Mouse (Mus musculus) layer of hippocampus, adult 2 months (tissue): ENCODE measurements around the gene Gm11985. TPM values are rescaled to one million over a fixed set of nuclear protein-coding genes. Genes with fewer than 3 reads are reported as not detected.
"Not testable (repeated sequence)": the region's sequence is repeated elsewhere in the genome, so short reads cannot be mapped to it uniquely, and the experiment has no call there.

Experiments
- DNase-seq, 2 experiments: peaks; one replicate each; pipeline ENCODE4 v3.0.0; 2022; ENCODE audit warnings: low spot score in 2 of 2
- H3K27ac ChIP-seq: fragments of 200-600 bp; 2 replicates; pipeline ENCODE4 v1.8.1; 2022
- H3K4me3 ChIP-seq: fragments of 200-600 bp; 2 replicates; pipeline ENCODE4 v1.8.1; 2022; ENCODE audit warnings: mild to moderate bottlenecking
- CTCF ChIP-seq: fragments of 200-600 bp; conservative IDR thresholded peaks from 2 replicates; pipeline ENCODE4 v1.8.1; 2022; ENCODE audit warnings: antibody characterized with exemption, mild to moderate bottlenecking, moderate library complexity
- long read RNA-seq, 2 experiments: library from polyadenylated mRNA; stranded (forward); transcript quantifications; one replicate each; pipeline ENCODE4 v2.0.0; 2021; ENCODE audit warnings: borderline mapping rate in 2 of 2
- total RNA-seq, 2 experiments: library from RNA; stranded (reverse); gene quantifications; 2 replicates each; pipeline ENCODE4 v1.2.3; 2021

Gm11985 gene
- total RNA-seq, result not detected
- long read RNA-seq, experiment 1, result 0 reads
- long read RNA-seq, experiment 2, result 0 reads

DNA sequence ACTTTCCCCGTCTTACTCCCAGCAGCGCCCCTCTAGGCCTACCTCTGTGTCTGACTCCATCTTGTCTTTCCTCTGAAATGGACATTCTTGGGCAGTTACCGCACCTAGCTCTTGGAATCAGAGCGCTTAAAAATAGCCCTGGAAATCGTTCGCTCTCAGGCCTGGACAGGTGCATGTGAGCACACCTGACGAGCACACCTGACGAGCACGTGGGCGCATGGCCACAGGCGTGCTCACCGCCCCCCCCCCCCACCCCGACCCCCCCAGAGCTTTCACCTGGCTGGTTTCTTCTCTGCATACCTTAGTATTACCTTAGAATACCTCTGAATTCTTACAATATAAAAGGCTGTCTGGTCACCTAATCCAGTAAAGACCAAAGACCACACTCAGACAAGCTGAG is at the start of gene Gm11985:
Gene Gm11985 (minus strand): TSS at position 101 of the 400 bp plus-strand sequence.
- TF ChIP-seq CTCF, result no peak
- DNase-seq, result no peak
- no peak within 1 kb of the TSS for H3K27ac ChIP-seq
- H3K4me3 ChIP-seq, result no peak within 1 kb of the TSS

DNA sequence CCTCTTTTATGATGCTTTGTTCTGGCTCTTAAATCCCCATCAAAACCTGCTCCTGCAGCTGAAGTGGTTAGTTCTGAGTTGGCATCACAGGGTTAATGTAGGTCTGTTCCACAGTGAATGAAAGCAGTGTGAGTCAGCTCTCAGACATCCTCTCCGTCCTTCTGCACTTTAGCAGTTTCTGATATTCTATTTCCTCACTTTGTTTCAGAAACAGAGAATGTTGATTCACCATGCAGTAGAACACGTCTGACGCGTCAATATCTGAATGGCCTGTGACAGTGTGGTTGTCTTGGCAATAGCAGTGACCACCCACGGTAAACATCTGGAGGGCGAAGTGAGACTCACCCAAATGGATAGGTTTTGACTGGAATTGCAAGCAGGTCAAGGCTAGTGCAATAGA is 49.3 kb upstream of the Gm11985 start:
- no peak overlapping the region for H3K4me3 ChIP-seq
- TF ChIP-seq CTCF, result no peak
- no peak for DNase-seq
- no peak overlapping the region for H3K27ac ChIP-seq

DNA sequence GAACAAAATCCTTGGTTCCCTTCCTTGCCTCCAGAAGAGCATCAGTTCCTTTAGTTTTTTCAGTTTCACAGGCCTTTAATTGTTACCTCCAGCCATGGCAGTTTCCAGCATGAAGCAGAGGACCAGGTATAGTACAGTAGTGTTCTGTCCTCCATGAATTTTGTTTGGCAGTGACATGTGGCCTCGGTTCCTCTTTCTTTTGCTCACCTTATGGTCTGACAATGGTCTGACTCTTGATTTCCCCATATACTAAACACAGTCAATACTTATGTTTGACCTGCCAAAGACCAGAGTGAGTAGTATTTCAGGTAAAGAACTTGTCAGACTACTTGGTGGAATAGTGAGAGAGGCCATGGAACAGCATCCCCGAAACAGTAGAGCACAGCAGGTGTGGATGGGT is 48.4 kb upstream of the Gm11985 start:
- no peak for TF ChIP-seq CTCF
- no peak for DNase-seq
- no peak overlapping the region for H3K27ac ChIP-seq
- H3K4me3 ChIP-seq, result no peak overlapping the region

DNA sequence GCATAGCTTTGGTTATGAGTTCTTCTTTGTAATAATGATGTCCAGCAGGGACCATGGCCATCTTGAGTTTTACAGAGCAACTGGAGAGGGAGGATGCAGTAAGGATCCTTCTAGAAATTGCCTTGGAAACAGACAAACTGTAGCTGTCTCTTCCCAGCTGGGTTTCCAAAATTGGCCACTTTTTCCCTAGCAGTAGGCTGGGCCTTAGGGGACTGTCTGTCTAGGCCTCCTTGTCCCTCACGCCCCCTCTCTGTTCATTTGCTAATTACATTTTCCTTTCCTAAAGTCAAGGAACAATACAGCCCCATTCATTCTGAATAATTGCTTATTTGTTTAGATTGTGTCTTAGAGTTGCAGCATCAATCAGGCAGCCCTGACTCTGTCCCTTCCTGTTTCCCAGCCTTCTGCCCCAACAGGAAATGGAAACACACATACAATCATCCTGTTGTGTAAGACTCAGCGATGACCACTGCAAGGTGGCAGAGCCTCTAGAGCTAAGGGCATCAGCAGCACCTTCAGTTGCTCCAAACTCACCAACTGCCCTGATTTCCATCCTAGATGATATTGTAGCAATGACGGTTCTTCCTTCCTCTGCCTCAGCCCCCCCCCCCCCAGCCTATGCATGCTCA is 46.7 kb upstream of the Gm11985 start:
- no peak for DNase-seq
- H3K4me3 ChIP-seq, result no peak overlapping the region
- no peak for TF ChIP-seq CTCF
- H3K27ac ChIP-seq, result no peak overlapping the region

DNA sequence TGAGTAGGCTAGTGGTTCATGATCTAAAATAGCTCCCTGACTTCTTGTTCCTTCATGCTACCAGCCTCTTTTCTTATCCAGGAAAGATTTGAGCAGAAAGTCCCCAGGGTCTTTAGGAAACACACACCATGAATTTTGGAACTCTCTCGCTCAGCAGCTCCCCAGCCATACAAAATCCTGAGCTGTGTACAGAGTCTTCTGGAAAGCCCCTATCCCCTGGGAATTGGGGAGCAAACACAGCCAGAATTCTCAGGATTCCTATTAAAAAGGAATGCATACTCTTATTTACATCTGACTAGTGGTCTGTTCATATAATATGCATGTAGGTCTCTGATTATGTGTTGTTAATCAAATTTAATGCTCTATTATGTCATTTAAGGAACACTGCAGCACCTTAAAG is 46.1 kb upstream of the Gm11985 start:
- no peak for DNase-seq
- Histone ChIP-seq H3K4me3 (no peak overlapping the region), H3K27ac (no peak overlapping the region)
- no peak for TF ChIP-seq CTCF

DNA sequence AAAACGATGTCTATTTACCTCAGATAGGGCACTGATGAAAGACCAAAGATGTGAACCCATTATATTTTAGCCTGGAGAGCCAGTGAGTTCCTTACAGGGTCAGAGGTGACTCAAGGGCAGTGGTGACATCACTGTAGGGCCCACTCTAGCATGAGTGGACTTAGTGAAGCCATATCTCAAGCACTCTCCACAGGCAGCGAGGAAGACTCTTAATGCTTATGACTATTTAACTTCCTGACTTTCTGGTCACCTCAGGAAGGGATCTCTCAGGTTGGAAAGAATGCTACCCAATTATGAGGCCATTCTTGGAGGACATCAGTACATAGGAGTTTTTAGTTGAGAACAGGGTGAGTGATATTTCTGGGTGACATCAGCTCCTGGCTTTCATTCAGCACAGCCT is 45.0 kb upstream of the Gm11985 start:
- Histone ChIP-seq H3K27ac (no peak overlapping the region), H3K4me3 (no peak overlapping the region)
- no peak for DNase-seq
- no peak for TF ChIP-seq CTCF

DNA sequence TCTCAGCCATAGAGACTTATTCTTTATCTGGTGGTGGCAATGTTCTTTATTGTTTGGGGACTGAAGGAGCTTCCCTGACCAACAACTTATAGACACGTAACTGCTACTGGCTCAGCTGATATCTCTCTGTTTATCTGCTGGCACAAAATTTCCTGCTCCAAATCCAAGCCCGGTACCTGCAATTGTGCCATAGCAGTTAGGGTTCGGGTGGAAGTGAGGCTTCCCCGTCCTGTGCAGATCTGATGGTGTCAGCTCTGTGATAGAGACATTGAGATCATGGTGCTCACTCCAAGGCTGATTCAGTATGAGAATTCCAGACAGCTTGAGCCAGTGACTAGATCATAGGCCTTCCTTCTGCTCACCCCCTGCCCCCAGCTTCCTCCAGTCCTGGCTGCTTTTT is 43.6 kb upstream of the Gm11985 start:
- no peak for TF ChIP-seq CTCF
- no peak overlapping the region for H3K27ac ChIP-seq
- DNase-seq, result no peak
- no peak overlapping the region for H3K4me3 ChIP-seq

DNA sequence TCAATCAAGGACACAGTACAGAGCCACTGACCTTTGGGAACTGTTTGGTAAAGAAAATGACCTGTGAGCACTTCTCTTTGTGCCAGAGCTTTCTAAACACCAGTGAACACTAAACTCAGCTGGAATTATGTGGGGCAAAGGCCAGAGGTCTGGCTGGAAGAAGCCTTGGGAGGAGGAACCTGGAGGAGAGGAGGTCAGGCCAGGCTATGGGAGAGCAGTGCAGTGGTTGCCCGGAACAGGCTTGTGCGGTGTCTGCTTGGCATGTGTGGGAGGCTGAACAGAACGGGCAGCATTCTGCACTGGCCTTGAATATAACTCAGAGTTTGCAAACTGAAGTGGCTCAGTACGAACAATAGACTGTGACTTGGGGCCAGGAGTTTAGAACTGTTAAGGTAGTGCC is 41.6 kb upstream of the Gm11985 start:
- Histone ChIP-seq H3K4me3 (no peak overlapping the region), H3K27ac (no peak overlapping the region)
- no peak for DNase-seq
- TF ChIP-seq CTCF, result no peak

DNA sequence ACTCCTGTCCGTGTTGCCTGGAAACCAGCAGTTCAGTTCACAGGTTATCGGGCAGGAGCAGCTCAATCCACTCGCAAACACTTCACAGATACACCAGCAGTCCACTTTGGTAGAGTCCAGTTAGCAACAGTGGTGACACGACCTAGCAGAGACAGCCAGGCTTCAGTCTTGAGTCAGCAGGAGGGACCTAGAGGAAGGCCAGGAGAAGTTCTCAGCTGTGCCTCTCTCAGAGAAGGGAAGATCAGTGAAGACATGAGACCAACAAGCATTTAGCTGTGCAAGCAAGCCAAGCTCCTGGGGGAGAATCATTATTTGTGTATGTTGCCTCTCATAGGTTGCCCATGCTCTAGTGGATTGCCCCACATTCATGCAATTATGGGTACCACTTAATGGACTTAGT is 39.7 kb upstream of the Gm11985 start:
- H3K27ac ChIP-seq, result no peak overlapping the region
- TF ChIP-seq CTCF, result no peak
- no peak overlapping the region for H3K4me3 ChIP-seq
- DNase-seq, result no peak

DNA sequence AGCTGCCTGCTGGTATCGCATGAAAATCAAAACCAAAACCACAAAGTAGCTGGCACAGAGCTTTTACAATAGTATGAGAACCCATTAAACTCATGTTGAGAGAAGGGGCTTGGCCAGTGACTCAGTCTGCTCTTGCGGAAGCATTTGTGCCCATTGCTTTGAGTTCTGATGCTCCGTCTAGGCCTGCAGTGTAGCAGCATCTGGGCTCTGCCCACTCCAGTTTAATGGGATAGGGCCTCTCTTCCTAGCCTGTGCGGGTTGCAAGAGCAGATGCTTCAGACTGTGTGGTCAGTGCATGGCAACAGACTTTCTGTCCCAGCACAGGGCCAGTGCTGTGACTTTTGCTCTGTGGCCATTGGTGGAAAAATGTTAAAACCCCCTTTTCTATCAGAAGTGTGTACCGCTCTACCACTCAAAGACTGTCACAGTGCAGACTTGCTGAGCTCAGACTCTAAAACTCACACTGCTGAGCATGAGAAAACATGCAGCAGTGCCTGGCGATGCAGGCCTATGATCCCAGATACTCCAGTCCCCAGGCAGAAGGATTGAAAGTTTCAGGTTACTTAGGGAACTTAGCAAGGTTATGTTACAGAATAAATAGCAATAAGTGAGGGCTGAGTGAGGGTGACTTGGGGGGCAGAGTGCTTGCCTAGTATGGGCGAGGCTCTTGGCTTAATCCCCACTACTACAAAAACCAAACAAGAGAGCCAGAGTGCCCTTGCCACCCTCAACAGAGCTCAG is 38.6 kb upstream of the Gm11985 start:
- Histone ChIP-seq H3K27ac (peak overlapping the region; percentile 70), H3K4me3 (no peak overlapping the region)
- DNase-seq, result no peak
- TF ChIP-seq CTCF, result no peak

DNA sequence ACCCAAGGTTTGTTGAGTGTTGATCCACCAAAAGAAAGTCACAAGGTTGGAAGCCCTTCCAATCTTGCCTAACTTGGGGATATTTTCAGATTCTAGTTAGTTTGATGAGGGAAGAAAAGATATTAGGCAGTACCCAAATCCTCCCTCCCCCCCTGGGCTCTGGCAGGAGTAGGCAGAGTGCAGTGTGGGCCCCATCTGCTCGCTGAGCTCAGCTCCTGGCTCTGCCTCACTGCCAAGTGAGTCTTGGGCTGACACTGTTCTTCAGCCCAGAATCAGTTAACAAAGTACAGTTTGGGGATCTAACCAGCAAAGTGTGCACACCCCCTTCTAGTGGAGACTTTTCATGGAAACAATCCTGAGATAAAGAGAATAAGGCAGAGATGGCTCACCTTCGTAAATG is 37.8 kb upstream of the Gm11985 start:
- no peak overlapping the region for H3K4me3 ChIP-seq
- DNase-seq, result peak; percentile 75 to 81

DNA sequence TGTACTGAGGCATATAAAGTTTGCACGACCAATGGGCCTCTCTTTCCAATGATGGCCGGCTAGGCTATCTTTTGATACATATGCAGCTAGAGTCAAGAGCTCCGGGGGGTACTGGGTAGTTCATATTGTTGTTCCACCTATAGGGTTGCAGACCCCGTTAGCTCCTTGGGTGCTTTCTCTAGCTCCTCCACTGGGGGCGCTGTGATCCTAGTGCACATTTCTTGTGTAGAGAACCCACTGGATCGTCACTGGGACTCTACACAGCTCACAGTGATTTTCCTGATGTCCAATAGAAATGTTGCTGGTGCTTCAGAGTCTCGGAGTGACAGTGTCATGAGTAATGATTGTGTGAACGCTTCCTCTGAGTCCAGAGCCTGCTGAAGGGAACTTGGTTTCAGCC is 33.5 kb upstream of the Gm11985 start:
- TF ChIP-seq CTCF, result peak; percentile 55

More for the DNA sequence above, 37.8 kb upstream of the Gm11985 start:
- 0 out of 2 replicates have a peak, but pooled peaks have one; percentile 14 for TF ChIP-seq CTCF
- peak overlapping the region; percentile 82 for H3K27ac ChIP-seq

DNA sequence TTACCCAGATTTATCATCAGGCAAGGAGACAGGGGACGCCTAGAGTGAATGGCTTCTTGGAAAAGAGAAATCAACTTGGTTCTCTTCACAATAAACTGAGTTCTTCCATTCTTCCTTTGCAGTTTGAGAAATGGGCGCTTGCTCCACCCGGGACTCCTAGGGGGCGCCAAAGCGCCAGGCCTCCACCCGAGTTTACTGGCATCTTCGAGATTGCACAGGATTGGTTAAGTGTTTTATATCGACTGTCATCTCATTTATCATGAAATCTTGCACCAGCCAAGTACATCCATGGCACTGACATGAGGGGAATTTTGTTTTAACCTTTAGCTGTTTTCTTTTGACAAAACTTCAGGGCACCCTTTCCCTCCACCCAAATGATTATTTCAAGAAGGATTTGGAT is 27.3 kb upstream of the Gm11985 start:
- Histone ChIP-seq H3K27ac (no peak overlapping the region), H3K4me3 (no peak overlapping the region)
- DNase-seq, result peak; percentile 66 to 82
- TF ChIP-seq CTCF, result peak; percentile 90

More for the DNA sequence above, 33.5 kb upstream of the Gm11985 start:
- H3K27ac ChIP-seq, H3K4me3 ChIP-seq, DNase-seq: not testable (repeated sequence)

DNA sequence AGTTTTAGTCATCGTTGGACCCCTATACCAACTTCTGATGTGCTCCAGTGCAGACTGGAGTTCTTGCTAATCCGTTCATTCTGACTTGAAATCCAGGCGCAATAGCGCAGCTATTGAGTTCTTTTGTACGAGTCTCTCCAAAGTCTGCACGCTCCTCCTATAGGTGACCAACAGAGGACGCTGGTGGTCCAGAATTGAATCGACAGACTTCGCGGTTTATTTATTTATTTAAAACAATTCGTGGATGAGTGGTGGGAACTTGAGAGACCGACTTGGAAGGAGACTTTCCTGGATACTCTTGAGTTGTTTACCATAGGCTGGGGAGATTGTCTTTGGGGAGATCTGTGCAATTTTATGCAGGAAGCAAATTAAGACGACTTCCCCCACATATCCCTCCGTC is 26.4 kb upstream of the Gm11985 start:
- DNase-seq, result peak; percentile 66 to 74
- Histone ChIP-seq H3K4me3 (no peak overlapping the region; the same call in 1 of the 2 replicates), H3K27ac (no peak overlapping the region)
- TF ChIP-seq CTCF, result peak; percentile 88
